Mouse (Mus musculus) forebrain, embryonic 10.5 days (tissue): ENCODE results near the gene Phf6. TPM values are rescaled to one million over a fixed set of nuclear protein-coding genes. Genes with fewer than 3 reads are reported as not detected.
"Not testable (repeated sequence)": the region's sequence is repeated elsewhere in the genome, so short reads cannot be mapped to it uniquely, and the experiment has no call there.

Source experiments
- DNase-seq: peaks from one replicate; pipeline ENCODE4 v3.0.0-alpha.2; 2017; ENCODE audit warnings: low spot score; ENCODE audit errors: extremely low spot score
- H3K27ac ChIP-seq: fragments of 300-500 bp; sonication (generic); 2 replicates; pipeline ENCODE4 v1.5.1; 2016; ENCODE audit warnings: mild to moderate bottlenecking
- H3K27me3 ChIP-seq: fragments of 300-500 bp; sonication (generic); 2 replicates; pipeline ENCODE4 v1.6.1; 2016; ENCODE audit warnings: mild to moderate bottlenecking; ENCODE audit not compliant: poor library complexity, severe bottlenecking
- H3K36me3 ChIP-seq: fragments of 300-500 bp; sonication (generic); replicated peaks from 2 replicates; pipeline ENCODE4 v1.6.1; 2016; ENCODE audit warnings: mild to moderate bottlenecking, moderate library complexity
- H3K4me1 ChIP-seq: fragments of 300-500 bp; sonication (generic); 2 replicates; pipeline ENCODE4 v1.6.1; 2016
- H3K4me3 ChIP-seq: fragments of 300-500 bp; sonication (generic); 2 replicates; pipeline ENCODE4 v1.5.1; 2016; ENCODE audit warnings: mild to moderate bottlenecking, moderate library complexity
- H3K9me3 ChIP-seq: fragments of 300-500 bp; sonication (generic); 2 replicates; pipeline ENCODE4 v1.6.1; 2016; ENCODE audit warnings: mild to moderate bottlenecking, moderate library complexity
- WGBS: fragments of 180-500 bp; shearing (Covaris S2); methylation state at CpG from one replicate; pipeline ENCODE4 v1.1.7; 2016; 5-methylcytosine and 5-hydroxymethylcytosine counted together
- polyA plus RNA-seq: library from polyadenylated mRNA; unstranded; fragments of >200 nt; fragmentation: Nextera tagmentation; extraction: Ambion mirVana; gene quantifications from 2 replicates; pipeline ENCODE4 v1.2.1, GENCODE M21; 2016

The Phf6 gene
- polyA plus RNA-seq, 1 experiment from 2014 or later: 104 TPM

- not testable (repeated sequence) for H3K9me3 ChIP-seq, H3K27me3 ChIP-seq, DNase-seq, H3K4me1 ChIP-seq, H3K4me3 ChIP-seq, H3K27ac ChIP-seq
- 87% methylated on average over 5 of the region's 5 CpGs for WGBS
- peaks cover 12% of the 10 kb centered on the region for H3K36me3 ChIP-seq
Measured at GRCm38 (mm10) chrX:52994726-52995125, 82.7 kb downstream of the Phf6 start.

GRCm38 (mm10) chrX:53004887-53005286, 92.8 kb downstream of the Phf6 start:
- peaks cover 49% of the 10 kb centered on the region for H3K36me3 ChIP-seq
- not testable (repeated sequence) for H3K27ac ChIP-seq, H3K4me1 ChIP-seq, DNase-seq, H3K9me3 ChIP-seq, H3K4me3 ChIP-seq, H3K27me3 ChIP-seq
- WGBS: 70% methylated on average over 4 of the region's 4 CpGs

DNA sequence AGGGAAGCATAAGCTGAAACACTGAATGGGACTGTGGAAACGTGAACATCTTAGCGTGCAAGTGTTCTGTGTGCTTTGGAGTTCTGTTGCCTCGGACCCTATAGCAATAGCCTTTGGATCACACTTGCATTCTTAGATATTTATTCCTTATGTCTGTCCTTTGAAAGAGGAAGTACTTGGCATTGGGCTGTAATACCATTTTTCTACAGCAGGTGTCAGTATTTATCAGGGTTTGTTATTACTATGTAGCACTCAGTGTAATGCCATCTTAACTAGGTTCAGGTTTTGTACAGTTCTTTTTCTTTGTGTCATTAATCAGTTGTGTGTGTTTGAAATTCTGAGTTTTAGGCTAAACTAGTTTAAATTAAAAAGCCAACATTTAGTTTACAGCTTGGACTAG, 94.0 kb downstream of the Phf6 start:
- Histone ChIP-seq H3K4me1 (no peaks in the 10 kb centered on the region), H3K4me3 (no peak overlapping the region), H3K27me3 (no peaks in the 10 kb centered on the region), H3K27ac (no peak overlapping the region), H3K36me3 (peaks cover 45% of the 10 kb centered on the region), H3K9me3 (no peaks in the 10 kb centered on the region)
- 52% methylated on average over 3 of the region's 3 CpGs for WGBS
- DNase-seq: no peak

Other genes starting within 250 kb of the Phf6 start
- gene Ccdc160, start 121.1 kb upstream of the Phf6 start, polyA plus RNA-seq: 6.3 and 6.6 TPM in 2 replicates
- 119 and 122 TPM in 2 replicates for gene Hprt, start 75.9 kb downstream of the Phf6 start, polyA plus RNA-seq